Comparison of ENCODE assay signal across 15 mouse cellular contexts in the genomic region with DNA sequence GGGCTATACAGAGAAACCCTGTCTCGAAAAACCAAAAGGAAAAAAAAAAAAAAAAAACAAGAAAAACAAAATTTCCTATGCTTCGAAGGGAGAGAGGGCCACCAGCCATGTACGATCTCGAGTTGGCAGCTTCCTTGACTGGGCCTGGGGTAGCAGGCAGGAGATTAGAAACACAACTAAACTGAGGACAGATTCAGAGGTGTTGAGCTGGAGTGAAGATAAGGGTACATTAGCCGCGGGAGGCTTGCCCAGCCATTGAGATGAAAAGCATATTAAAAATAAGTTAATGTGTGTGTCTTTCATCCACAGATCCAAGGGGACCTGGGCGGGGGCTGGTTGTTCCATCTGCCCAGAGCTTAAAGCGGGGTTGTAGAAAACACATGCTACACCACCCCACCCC.
"Had no signal": no experiment of that assay in that cellular context is flagged by ENCODE, and none has a peak within 500 bp of the region (broad histone marks: within the 10 kb centered on the region; RNA-seq: fewer than 3 reads in every experiment).

No protein-coding gene starts in this region.

- H3K9ac ChIP-seq: neural tube, embryonic 15.5 days; stomach, embryonic 15.5 days had no signal

- H3K4me1 ChIP-seq: neural tube, embryonic 15.5 days; stomach, embryonic 15.5 days had no signal

- H3K4me2 ChIP-seq: neural tube, embryonic 15.5 days; stomach, embryonic 15.5 days had no signal

- DNase-seq: retina, postnatal 1 day; right cerebral cortex, adult 18-20 months; right cerebral cortex, postnatal 14 days; right cerebral cortex, postnatal 25 days; right cerebral cortex, postnatal 4 days; spleen, adult 18-20 months; thymus, adult 18-20 months; thymus, adult 2 months; thymus, postnatal 14 days; thymus, postnatal 25 days; thymus, postnatal 36 days; thymus, postnatal 4 days had no signal

- H3K27me3 ChIP-seq: neural tube, embryonic 15.5 days; stomach, embryonic 15.5 days had no signal

- H3K9me3 ChIP-seq: neural tube, embryonic 15.5 days; stomach, embryonic 15.5 days had no signal

- H3K4me3 ChIP-seq: neural tube, embryonic 15.5 days; stomach, embryonic 15.5 days had no signal

- H3K27ac ChIP-seq: neural tube, embryonic 15.5 days; stomach, embryonic 15.5 days; stomach, postnatal 0 days had no signal

- H3K36me3 ChIP-seq: neural tube, embryonic 15.5 days; stomach, embryonic 15.5 days had no signal
